Mouse (Mus musculus) embryonic facial prominence, embryonic 15.5 days (tissue): ENCODE results near the gene Bean1. TPM values are rescaled to one million over a fixed set of nuclear protein-coding genes. Genes with fewer than 3 reads are reported as not detected.

ENCODE experiments used
- ATAC-seq: fragments of 200-750 bp; cut with Nextera tagmentation; 2 replicates; pipeline ENCODE4 v1.8.0; 2017; ENCODE audit warnings: low read depth, moderate TSS enrichment; ENCODE audit not compliant: insufficient number of reproducible peaks, low FRiP score, low TSS enrichment
- H3K27ac ChIP-seq: fragments of 300-500 bp; sonication (generic); replicated peaks from 2 replicates; pipeline ENCODE4 v1.5.1; 2015; ENCODE audit warnings: mild to moderate bottlenecking, inconsistent platforms
- H3K27me3 ChIP-seq: fragments of 300-500 bp; sonication (generic); 2 replicates; pipeline ENCODE4 v1.6.1; 2015; ENCODE audit warnings: inconsistent platforms
- H3K36me3 ChIP-seq: fragments of 300-500 bp; sonication (generic); 2 replicates; pipeline ENCODE4 v1.6.1; 2015; ENCODE audit warnings: mild to moderate bottlenecking, inconsistent platforms
- H3K4me1 ChIP-seq: fragments of 300-500 bp; sonication (generic); 2 replicates; pipeline ENCODE4 v1.6.1; 2015; ENCODE audit warnings: inconsistent platforms
- H3K4me2 ChIP-seq: fragments of 300-500 bp; sonication (generic); replicated peaks from 2 replicates; pipeline ENCODE4 v1.6.1; 2015; ENCODE audit warnings: mild to moderate bottlenecking, inconsistent platforms
- H3K4me3 ChIP-seq: fragments of 300-500 bp; sonication (generic); replicated peaks from 2 replicates; pipeline ENCODE4 v1.5.1; 2015; ENCODE audit warnings: mild to moderate bottlenecking, inconsistent platforms
- H3K9ac ChIP-seq: fragments of 300-500 bp; sonication (generic); 2 replicates; pipeline ENCODE4 v1.6.1; 2015; ENCODE audit warnings: inconsistent platforms
- H3K9me3 ChIP-seq: fragments of 300-500 bp; sonication (generic); replicated peaks from 2 replicates; pipeline ENCODE4 v1.6.1; 2016; ENCODE audit warnings: inconsistent platforms
- WGBS: fragments of 180-500 bp; shearing (Covaris S2); methylation state at CpG from one replicate; pipeline ENCODE4 v1.1.7; 2015; 5-methylcytosine and 5-hydroxymethylcytosine counted together
- polyA plus RNA-seq: library from polyadenylated mRNA; unstranded; fragments of >200 nt; fragmentation: Nextera tagmentation; extraction: Ambion mirVana; gene quantifications from 2 replicates; pipeline ENCODE4 v1.2.1, GENCODE M21; 2015

Gene Bean1
- polyA plus RNA-seq, 1 experiment from 2014 or later: 2.4 TPM

GRCm38 (mm10) chr8:104140611-104141010 is 29.6 kb upstream of the Bean1 start:
- Histone ChIP-seq H3K27ac (no peak overlapping the region), H3K36me3 (no peaks in the 10 kb centered on the region), H3K27me3 (no peaks in the 10 kb centered on the region), H3K9me3 (no peaks in the 10 kb centered on the region), H3K4me1 (no peaks in the 10 kb centered on the region), H3K4me2 (no peak overlapping the region), H3K4me3 (no peak overlapping the region), H3K9ac (no peak overlapping the region)
- no peak for ATAC-seq
- 84% methylated on average over 13 of the region's 13 CpGs for WGBS

GRCm38 (mm10) chr8:104142415-104142814 is 27.8 kb upstream of the Bean1 start:
- Histone ChIP-seq H3K27ac (no peak overlapping the region), H3K4me1 (no peaks in the 10 kb centered on the region), H3K4me2 (no peak overlapping the region), H3K9ac (no peak overlapping the region), H3K9me3 (no peaks in the 10 kb centered on the region), H3K27me3 (no peaks in the 10 kb centered on the region), H3K4me3 (no peak overlapping the region), H3K36me3 (no peaks in the 10 kb centered on the region)
- WGBS: 91% methylated on average over 25 of the region's 25 CpGs
- ATAC-seq: no peak

- 68% methylated on average over 4 of the region's 4 CpGs for WGBS
- H3K27me3 ChIP-seq: no peaks in the 10 kb centered on the region
- ATAC-seq: no peak
- H3K36me3 ChIP-seq: no peaks in the 10 kb centered on the region
- H3K27ac ChIP-seq: no peak overlapping the region
- no peaks in the 10 kb centered on the region for H3K9me3 ChIP-seq
- no peak overlapping the region for H3K4me2 ChIP-seq
- H3K4me1 ChIP-seq: no peaks in the 10 kb centered on the region
- no peak overlapping the region for H3K4me3 ChIP-seq
- no peak overlapping the region for H3K9ac ChIP-seq
Observed at GRCm38 (mm10) chr8:104143379-104143778, 26.9 kb upstream of the Bean1 start.

GRCm38 (mm10) chr8:104144434-104145216 is 25.6 kb upstream of the Bean1 start:
- no peaks in the 10 kb centered on the region for H3K9me3 ChIP-seq

GRCm38 (mm10) chr8:104145981-104146689 is 24.1 kb upstream of the Bean1 start:
- H3K27me3 ChIP-seq: no peaks in the 10 kb centered on the region
- H3K4me3 ChIP-seq: no peak overlapping the region
- H3K9me3 ChIP-seq: no peaks in the 10 kb centered on the region
- no peaks in the 10 kb centered on the region for H3K4me1 ChIP-seq
- WGBS: 31% methylated on average over 15 of the region's 15 CpGs
- no peaks in the 10 kb centered on the region for H3K36me3 ChIP-seq
- H3K27ac ChIP-seq: no peak overlapping the region
- no peak overlapping the region for H3K9ac ChIP-seq
- ATAC-seq: no peak
- H3K4me2 ChIP-seq: no peak overlapping the region

More at GRCm38 (mm10) chr8:104144434-104145216, 25.6 kb upstream of the Bean1 start:
- Histone ChIP-seq H3K4me1 (no peaks in the 10 kb centered on the region), H3K4me2 (no peak overlapping the region), H3K27me3 (no peaks in the 10 kb centered on the region), H3K36me3 (no peaks in the 10 kb centered on the region), H3K27ac (no peak overlapping the region), H3K9ac (no peak overlapping the region), H3K4me3 (no peak overlapping the region)
- ATAC-seq: no peak
- WGBS: 76% methylated on average over 13 of the region's 13 CpGs

GRCm38 (mm10) chr8:104146717-104147494 is 23.3 kb upstream of the Bean1 start:
- ATAC-seq: no peak
- no peaks in the 10 kb centered on the region for H3K4me1 ChIP-seq
- WGBS: 86% methylated on average over 15 of the region's 15 CpGs

GRCm38 (mm10) chr8:104147947-104148346 is 22.3 kb upstream of the Bean1 start:
- Histone ChIP-seq H3K4me2 (no peak overlapping the region), H3K27me3 (no peaks in the 10 kb centered on the region), H3K9me3 (no peaks in the 10 kb centered on the region), H3K9ac (no peak overlapping the region), H3K27ac (no peak overlapping the region), H3K4me1 (no peaks in the 10 kb centered on the region), H3K4me3 (no peak overlapping the region), H3K36me3 (no peaks in the 10 kb centered on the region)
- ATAC-seq: peak; percentile 47; the same call in 1 of the 2 replicates
- WGBS: 92% methylated on average over 2 of the region's 2 CpGs

More at GRCm38 (mm10) chr8:104146717-104147494, 23.3 kb upstream of the Bean1 start:
- Histone ChIP-seq H3K4me3 (no peak overlapping the region), H3K9ac (no peak overlapping the region), H3K27me3 (no peaks in the 10 kb centered on the region), H3K4me2 (no peak overlapping the region), H3K36me3 (no peaks in the 10 kb centered on the region), H3K9me3 (no peaks in the 10 kb centered on the region), H3K27ac (no peak overlapping the region)

- no peak for ATAC-seq
- H3K27me3 ChIP-seq: no peaks in the 10 kb centered on the region
- H3K4me1 ChIP-seq: no peaks in the 10 kb centered on the region
- no peak overlapping the region for H3K9ac ChIP-seq
- no peaks in the 10 kb centered on the region for H3K36me3 ChIP-seq
- H3K4me2 ChIP-seq: no peak overlapping the region
- no peak overlapping the region for H3K27ac ChIP-seq
- H3K9me3 ChIP-seq: no peaks in the 10 kb centered on the region
- no peak overlapping the region for H3K4me3 ChIP-seq
- 55% methylated on average over 5 of the region's 5 CpGs for WGBS
Observed at GRCm38 (mm10) chr8:104160731-104161130, 9.5 kb upstream of the Bean1 start.

GRCm38 (mm10) chr8:104169461-104169860 is 781 bp upstream of the Bean1 start:
- Histone ChIP-seq H3K9ac (no peak overlapping the region), H3K9me3 (no peaks in the 10 kb centered on the region), H3K4me3 (no peak overlapping the region), H3K27ac (no peak overlapping the region), H3K4me1 (peaks cover 9% of the 10 kb centered on the region), H3K27me3 (peaks cover 39% of the 10 kb centered on the region), H3K4me2 (no peak overlapping the region), H3K36me3 (no peaks in the 10 kb centered on the region)
- WGBS: 78% methylated on average over 3 of the region's 3 CpGs
- no peak for ATAC-seq

- Histone ChIP-seq H3K4me1 (peaks cover 9% of the 10 kb centered on the region), H3K4me3 (peak overlapping the region; percentile 61), H3K27ac (no peak overlapping the region), H3K36me3 (no peaks in the 10 kb centered on the region), H3K9ac (peak overlapping the region; percentile 43), H3K27me3 (peaks cover 39% of the 10 kb centered on the region), H3K4me2 (peak overlapping the region; percentile 97), H3K9me3 (no peaks in the 10 kb centered on the region)
- no peak for ATAC-seq
- 5% methylated on average over 32 of the region's 32 CpGs for WGBS
Observed at GRCm38 (mm10) chr8:104171050-104171620, 893 bp downstream of the Bean1 start.

GRCm38 (mm10) chr8:104172420-104172819 is 2.2 kb downstream of the Bean1 start:
- no peak overlapping the region for H3K4me2 ChIP-seq
- 92% methylated on average over 6 of the region's 6 CpGs for WGBS
- H3K4me3 ChIP-seq: no peak overlapping the region
- no peak overlapping the region for H3K27ac ChIP-seq
- H3K27me3 ChIP-seq: peaks cover 39% of the 10 kb centered on the region
- peaks cover 9% of the 10 kb centered on the region for H3K4me1 ChIP-seq
- no peaks in the 10 kb centered on the region for H3K36me3 ChIP-seq
- no peak overlapping the region for H3K9ac ChIP-seq
- H3K9me3 ChIP-seq: no peaks in the 10 kb centered on the region
- no peak for ATAC-seq
